Mouse (Mus musculus): ENCODE results near the gene Zfp54. TPM values are rescaled to one million over a fixed set of nuclear protein-coding genes. Genes with fewer than 3 reads are reported as not detected.
"Not testable (repeated sequence)": the region's sequence is repeated elsewhere in the genome, so short reads cannot be mapped to it uniquely, and the experiment has no call there.

The Zfp54 gene
- polyA plus RNA-seq (2017; shearing (Covaris generic)): 10 to 100 TPM; 11.7 to 13.0 TPM

DNA sequence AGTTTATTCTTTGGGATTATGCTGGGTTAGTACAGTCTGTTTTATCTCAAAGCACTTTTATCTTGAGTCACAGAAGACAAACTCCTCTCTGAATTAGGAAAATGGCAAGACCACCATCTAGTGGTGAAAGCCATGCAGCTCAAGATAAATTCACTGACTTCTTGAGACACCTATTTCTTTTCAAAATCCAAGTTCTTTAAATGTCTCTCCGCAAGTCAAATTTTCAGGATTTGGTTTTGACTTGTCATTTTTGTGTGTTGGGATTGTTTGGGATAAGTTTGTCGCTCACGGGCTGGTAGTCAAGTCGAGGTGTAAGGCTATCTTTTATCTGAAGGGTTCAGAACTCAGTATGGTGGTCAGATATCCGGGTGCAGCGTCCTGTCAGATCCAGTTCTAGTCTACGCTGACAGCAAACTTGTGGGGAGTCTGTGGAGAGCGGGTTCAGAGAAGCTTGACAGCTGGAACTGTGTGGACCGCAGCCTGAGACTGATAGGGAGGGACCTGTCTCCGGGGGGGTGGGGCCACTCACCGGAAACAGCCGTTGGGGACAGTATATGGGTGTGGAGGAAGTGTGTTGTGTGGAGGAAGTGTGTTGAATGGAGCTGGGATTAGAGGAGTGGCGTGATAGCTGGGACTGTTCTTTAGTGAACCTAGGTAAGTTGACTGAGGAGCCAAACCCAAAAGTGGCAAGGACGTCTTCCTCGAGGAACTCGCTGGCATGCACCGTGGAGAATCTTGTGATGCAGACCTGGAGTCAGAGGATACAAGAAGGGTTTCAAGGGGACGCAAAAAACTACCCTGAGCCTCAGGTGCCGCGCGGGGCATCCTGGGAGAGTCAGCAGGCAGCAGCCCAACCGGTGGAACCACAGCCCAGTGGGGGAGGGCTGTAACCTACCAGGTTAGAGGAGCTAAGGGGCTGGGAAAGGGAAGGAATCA is at the start of gene Zfp54:
Zfp54 (plus strand) TSS at position 564 of the 936 bp plus-strand sequence.
- ATAC-seq: peak; percentile 95

DNA sequence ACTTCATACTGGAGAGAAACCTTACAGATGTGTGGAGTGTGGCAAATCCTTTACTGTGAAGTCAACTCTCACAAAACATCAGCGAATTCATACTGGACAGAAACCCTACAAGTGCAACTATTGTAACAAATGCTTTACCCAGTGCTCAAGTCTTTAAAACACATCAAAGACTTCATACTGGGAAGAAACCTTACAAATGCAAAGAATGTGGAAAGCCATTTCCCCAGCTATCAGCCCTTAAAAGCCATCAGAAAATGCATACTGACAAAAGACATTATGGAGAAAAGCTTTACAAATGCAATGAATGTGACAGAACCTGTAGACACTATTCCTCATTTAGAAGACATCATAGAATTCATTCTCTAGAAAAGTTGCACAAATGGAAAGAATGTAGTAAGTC is 47.7 kb upstream of the Zfp54 start:
- ATAC-seq: no peak

- ATAC-seq: peak; percentile 98
These were observed 39.5 kb upstream of the Zfp54 start, which contains the start of gene Zfp677 for GRCm38 (mm10) chr17:21383391-21384056. Zfp677 (plus strand) TSS chr17:21383748.

DNA sequence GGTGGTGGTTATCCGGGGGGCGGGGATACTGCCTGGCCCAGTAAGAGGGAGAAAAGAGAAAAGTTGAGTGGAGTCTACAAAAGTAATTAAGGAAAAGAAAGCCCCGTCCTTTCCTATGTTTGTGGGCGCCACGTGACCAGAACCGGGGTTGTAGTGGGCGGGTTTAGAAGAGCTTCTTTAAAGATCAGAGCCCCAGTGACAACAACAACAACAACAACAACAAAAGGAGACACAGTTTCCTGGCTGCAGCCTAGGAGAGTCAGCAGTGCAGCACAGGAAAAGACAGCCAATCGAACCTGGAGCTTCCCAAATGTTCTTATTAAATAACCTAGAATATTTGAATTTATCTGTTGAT is 39.0 kb upstream of the Zfp54 start:
- peak; percentile 59 for ATAC-seq

DNA sequence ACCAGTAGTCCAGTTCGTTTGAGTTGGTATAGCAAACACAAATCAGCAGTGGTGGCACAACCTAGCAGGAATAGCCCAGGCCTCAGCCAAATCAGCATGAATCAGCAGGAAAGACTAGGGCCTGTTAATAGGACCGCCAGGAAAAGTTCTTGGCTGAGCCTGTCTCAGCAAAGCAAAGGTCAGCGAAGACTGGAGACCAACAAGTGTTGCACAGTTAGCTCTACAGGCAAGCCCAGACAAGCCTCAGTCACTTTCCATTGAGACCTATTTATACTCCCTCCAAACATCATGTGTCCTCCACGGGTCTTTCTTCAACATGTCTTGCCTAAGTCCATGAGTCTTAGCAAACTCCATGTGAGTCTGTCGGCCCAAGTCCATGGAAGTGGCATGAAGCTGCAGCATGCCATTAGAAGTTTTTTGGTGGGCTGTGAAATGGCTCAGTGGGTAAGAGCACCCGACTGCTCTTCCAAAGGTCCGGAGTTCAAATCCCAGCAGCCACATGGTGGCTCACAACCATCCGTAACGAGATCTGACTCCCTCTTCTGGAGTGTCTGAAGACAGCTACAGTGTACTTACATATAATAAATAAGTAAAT is 15.9 kb downstream of the Zfp54 start:
- not testable (repeated sequence) for ATAC-seq

- peak; percentile 63 for ATAC-seq
These were observed 26.6 kb downstream of the Zfp54 start for GRCm38 (mm10) chr17:21449669-21450068.

DNA sequence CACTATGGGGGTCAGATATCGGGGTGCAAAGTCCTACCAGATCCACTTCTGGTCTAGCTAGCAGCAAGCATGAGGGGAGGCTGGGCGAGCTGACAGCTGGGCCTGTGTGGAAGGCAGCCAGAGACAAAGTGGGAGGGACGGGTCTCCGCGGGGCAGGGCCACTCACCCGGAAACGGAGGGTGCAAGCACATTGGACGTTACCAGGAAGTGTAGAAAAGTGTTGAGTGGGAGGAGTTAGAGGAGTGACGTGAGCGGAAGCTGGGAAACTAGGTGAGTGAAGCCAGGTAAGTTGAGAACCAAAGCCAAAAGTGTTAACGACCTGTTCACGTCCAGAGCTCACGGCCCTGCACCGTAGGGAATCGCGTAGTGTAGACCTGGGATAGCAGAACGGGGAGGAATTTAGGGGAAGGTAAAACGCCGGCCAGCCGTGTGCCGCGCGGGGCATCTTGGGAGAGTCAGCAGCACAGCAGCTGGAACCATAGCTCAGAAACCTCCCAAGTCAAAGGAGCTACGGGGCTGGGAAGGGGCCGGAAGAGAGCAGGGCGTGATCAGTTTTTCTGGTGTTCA is 27.2 kb downstream of the Zfp54 start, which contains the start of gene Zfp51:
Zfp51 (plus strand) TSS at position 237 of the 567 bp plus-strand sequence.
- ATAC-seq: peak; percentile 96

- peak; percentile 95 for ATAC-seq
These were observed 40.5 kb downstream of the Zfp54 start for GRCm38 (mm10) chr17:21463550-21463949.

DNA sequence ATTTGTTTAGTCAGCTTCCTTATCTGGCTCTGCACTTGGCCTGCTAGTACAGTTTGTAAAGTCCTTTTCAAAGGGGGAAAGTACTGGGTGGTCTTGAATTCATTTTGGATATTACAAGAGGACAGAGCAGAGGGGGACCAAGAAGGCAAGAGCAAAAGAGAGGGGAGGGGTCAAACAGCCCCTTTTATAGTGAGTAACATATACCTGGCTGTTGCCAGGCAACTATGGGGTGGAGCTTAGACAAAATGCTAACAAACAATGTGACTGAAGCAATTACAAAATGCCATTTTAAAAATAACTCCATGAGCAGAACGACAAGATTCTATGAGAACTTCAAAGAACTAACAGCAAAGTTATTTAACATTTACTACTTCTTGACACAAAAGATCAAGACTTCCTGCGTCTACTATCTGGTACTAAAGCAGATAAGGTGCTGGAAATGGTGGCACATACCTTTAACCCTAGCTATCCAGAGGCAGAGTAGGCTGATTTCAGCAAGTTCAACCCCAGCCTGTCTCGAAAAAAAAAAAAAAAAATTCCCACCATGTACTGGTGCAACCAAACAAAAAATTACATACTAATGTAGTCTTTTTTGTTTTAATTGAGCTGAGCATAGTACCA is 49.1 kb downstream of the Zfp54 start:
- peak; percentile 54 for ATAC-seq

DNA sequence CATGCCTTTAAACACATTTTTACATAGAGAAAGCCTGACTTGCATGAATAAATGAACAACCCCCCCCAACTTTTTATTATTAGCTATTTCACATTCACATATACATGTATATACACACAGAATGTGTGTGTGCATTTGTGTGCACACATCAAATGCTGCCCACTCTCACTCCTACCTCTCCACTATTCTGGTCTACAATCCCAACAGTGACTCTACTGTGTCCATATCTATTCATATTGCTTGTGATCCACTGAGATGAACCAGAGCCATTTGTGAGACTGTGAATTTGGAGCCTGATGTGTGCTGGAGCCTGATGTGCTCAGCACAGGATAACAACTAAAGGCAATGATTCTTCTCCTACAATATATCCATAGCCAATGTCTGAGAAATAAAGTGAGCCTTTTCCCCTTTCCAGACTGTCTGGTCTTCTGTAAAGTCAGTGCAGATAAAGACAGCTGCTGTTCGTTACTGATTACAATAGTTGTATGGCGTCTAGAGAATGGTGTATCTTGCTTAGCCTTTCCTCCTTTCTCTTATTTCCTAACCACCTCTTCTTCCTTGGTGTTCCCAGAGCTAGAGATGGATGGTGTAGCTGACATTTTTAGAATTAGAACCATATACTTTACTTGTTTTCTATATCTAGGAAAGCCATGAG is 49.8 kb downstream of the Zfp54 start:
- ATAC-seq: peak; percentile 1

DNA sequence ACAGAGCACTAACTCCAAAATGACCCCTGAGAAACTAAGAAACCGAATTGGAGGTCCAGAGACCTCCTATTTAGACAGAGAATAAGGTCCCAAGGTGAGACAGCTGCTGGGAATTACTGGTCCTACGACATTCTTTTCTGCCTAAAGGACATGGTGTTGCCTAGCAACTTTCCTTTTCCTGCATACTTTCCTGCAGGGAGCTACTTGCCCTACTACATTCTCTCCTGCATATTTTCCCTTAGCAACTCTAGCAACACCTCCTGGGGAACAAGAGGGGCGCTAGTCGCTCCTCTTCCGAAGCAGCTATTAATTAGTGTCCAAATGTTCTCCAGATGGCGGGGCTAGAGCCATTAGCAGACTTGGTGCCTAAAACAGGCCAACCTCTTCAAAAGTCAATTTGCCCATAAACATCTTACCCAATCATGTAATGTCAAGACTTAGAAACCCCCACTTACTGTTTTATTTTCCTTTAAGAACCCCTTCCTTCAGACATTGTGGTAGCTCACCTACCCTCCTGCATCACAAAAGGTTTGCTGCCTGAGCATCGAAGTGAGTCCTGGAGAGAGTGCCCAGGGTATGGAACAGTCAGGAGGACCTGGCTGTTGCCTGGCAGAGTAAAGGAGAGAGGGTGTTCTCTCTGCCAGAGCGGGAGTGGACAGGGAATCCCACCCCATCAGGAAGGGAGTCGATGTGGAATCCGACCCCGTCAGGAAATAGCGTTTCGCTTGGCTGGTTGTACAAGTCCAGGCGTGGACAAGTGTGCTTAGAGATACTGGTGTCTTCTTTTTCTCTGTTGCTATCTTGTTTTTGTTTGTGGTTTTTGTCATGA is 50.5 kb downstream of the Zfp54 start:
- ATAC-seq: peak; percentile 48

- peak; percentile 18 for ATAC-seq
These were observed 51.7 kb downstream of the Zfp54 start for GRCm38 (mm10) chr17:21474729-21475128.

- ATAC-seq: not testable (repeated sequence)
These were observed 52.3 kb downstream of the Zfp54 start for GRCm38 (mm10) chr17:21475290-21475689.

DNA sequence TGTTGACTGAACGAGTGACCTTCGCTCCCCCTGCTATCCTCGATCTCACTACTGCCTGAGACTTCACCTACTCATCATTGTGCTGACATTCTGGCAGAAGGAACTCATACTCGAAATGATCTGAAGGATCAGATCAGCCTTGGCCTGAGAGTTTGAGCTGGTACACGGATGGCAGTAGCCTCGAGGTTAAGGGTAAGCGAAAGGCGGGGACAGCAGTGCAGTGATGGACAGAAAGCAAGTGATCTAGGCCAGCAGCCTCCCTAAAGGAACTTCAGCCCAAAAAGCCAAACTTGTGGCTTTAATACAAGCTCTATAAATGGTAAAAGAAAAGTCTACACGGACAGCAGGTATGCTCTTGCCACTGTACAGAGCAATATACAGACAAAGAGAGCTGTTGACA is 53.3 kb downstream of the Zfp54 start:
- not testable (repeated sequence) for ATAC-seq

- peak; percentile 7 for ATAC-seq
These were observed 55.2 kb downstream of the Zfp54 start for GRCm38 (mm10) chr17:21478103-21478777.

Other genes with a start within 250 kb of the Zfp54 start
- not detected for gene Vmn1r234, start 197.1 kb upstream of the Zfp54 start, polyA plus RNA-seq (2017; shearing (Covaris generic))
- gene Vmn1r235, start 166.8 kb upstream of the Zfp54 start, polyA plus RNA-seq (2017; shearing (Covaris generic)): under 1 TPM in 1 of 2 experiments, not detected in 1; 0.30 TPM
- not detected for gene Vmn1r236, start 140.3 kb upstream of the Zfp54 start, polyA plus RNA-seq (2017; shearing (Covaris generic))
- gene Vmn1r237, start 111.4 kb upstream of the Zfp54 start, polyA plus RNA-seq (2017; shearing (Covaris generic)): not detected
- gene Zfp677, start 39.5 kb upstream of the Zfp54 start, polyA plus RNA-seq (2017; shearing (Covaris generic)): 10 to 100 TPM; 18.3 to 20.2 TPM
- gene Zfp51, start 27.1 kb downstream of the Zfp54 start, polyA plus RNA-seq (2017; shearing (Covaris generic)): 10 to 100 TPM; 41.9 to 43.0 TPM
- 10 to 100 TPM; 44.8 to 46.9 TPM for gene Zfp53, start 65.8 kb downstream of the Zfp54 start, polyA plus RNA-seq (2017; shearing (Covaris generic))
- gene Zfp52, start 112.3 kb downstream of the Zfp54 start, polyA plus RNA-seq (2017; shearing (Covaris generic)): 10 to 100 TPM; 20.8 to 21.6 TPM
- 10 to 100 TPM; 13.0 to 14.0 TPM for gene Zfp948, start 143.8 kb downstream of the Zfp54 start, polyA plus RNA-seq (2017; shearing (Covaris generic))
- 10 to 100 TPM in 1 of 2 experiments, 1 to 10 TPM in 1; 7.5 to 11.4 TPM for gene Zfp983, start 227.4 kb downstream of the Zfp54 start, polyA plus RNA-seq (2017; shearing (Covaris generic))